Mouse (Mus musculus): Measurements from ENCODE around the gene Psme2b.
"Not testable (repeated sequence)": the region's sequence is repeated elsewhere in the genome, so short reads cannot be mapped to it uniquely, and the experiment has no call there.

Gene Psme2b

GRCm38 (mm10) chr11:48946090-48946489 is at the start of gene Psme2b:
Gene Psme2b, minus strand, starts transcription at chr11:48946190.
- DNase-seq (ENCODE audit: extremely low spot score, low read depth, low spot score), result not testable (repeated sequence)

DNA sequence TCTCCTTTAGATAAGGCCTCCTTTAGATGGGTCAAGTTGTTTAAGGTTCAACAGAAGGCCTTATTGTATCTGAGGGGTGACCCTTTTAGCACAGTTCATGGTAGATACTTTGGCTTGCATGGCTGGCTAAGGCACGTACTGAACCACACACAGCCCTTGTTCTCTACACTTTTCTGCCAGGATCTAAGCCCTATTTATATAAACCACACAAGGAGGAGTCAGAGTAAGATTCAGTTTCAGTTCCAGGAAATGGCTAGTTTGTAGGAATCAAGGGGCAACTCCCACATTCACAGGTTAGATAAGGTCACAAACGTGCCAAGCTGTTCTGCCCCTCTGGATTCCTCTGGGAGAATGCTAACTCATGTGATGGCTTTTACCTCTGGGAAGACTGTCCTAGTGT is 48.0 kb upstream of the Psme2b start, which contains the start of gene Tgtp1:
Gene Tgtp1, minus strand, starts transcription at position 155 of the 400 bp plus-strand sequence.
- not testable (repeated sequence) for DNase-seq (ENCODE audit: extremely low spot score, low read depth, low spot score)

- DNase-seq (ENCODE audit: extremely low spot score, low read depth, low spot score), result not testable (repeated sequence)
Measured at GRCm38 (mm10) chr11:48993296-48993695, 47.3 kb upstream of the Psme2b start.

DNA sequence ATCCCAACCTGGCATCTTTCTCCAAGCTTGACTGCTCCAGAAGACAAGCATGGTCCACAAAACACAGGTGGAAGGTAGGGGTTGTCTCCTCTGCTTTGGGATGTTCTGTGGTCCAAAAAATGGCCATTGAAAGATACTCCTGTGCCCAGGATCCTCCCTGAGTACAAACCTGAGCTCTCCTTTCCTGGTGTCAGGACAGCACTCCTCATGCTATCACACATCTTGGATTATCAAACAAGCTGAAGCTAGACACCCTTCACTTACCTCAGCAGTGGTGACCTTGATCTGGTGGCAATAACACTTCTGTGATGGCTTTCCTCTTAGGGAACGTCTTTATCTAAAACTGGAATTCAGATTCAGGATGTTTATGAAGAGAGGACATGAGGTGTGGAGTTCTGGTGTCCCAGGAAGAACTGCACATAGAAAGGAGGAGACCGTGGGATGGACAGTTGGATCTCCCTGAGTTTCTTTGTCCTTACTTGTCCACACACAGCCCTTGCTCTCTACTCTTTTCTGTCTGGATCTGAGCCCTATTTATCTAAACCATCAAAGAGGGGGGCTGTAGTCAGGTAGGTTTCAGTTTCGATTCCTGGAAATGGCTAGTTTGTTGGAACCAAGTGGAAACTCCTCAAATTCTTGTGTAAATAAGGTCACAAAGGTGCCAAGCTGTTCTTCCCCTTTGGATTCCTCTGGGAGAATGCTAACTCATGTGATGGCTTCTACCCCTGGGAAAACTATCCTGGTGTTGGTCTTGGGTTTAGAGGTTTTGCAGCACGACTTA is 45.9 kb upstream of the Psme2b start, which contains the start of gene Gm12185:
Gene Gm12185, minus strand, starts transcription at position 487 of the 781 bp plus-strand sequence.
- DNase-seq (ENCODE audit: extremely low spot score, low read depth, low spot score), result not testable (repeated sequence)

- DNase-seq (ENCODE audit: extremely low spot score, low read depth, low spot score), result not testable (repeated sequence)
Measured at GRCm38 (mm10) chr11:48989981-48990380, 44.0 kb upstream of the Psme2b start.

GRCm38 (mm10) chr11:48988219-48988618 is 42.2 kb upstream of the Psme2b start:
- not testable (repeated sequence) for DNase-seq (ENCODE audit: extremely low spot score, low read depth, low spot score)

DNA sequence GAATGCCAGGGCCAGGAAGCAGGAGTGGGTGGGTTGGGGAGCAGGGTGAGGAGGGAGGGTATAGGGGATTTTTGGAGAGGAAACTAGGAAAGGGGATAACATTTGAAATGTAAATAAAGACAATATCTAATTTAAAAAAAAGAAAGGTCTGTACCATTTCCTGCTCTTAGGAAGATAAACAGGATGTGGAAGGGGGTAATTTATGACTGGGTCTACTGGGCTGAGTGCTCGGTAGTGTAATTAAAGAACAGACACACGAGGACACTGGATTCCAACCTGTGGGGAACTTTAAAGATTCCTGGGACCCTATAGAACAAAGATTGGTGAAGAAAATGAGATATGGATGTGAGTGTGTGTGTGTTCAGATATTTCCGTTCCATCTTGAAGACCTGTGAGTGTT is 36.9 kb upstream of the Psme2b start:
- DNase-seq (ENCODE audit: extremely low spot score, low read depth, low spot score), result not testable (repeated sequence)

DNA sequence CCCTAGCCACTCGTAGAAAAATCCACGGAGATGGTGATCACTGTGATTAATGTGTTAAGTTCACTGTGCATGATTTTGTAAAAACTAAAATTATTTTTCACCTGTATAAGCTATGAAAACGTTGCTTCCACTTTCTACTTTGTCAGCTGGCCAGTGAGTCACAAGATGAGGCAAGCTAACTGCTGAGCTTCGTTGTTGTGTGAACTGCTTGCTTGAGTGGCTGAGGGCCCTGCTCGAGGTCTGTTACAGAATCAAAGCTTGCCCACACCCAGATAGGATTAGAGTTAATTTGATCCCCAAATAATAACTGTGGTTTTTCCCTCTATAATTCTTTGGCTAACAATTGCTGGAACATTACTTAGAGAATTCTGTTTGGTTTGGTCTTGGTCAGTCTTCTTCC is 34.1 kb upstream of the Psme2b start:
- DNase-seq (ENCODE audit: extremely low spot score, low read depth, low spot score), result not testable (repeated sequence)

GRCm38 (mm10) chr11:48979251-48979650 is 33.3 kb upstream of the Psme2b start, which contains the start of gene 9930111J21Rik1:
Gene 9930111J21Rik1, minus strand, starts transcription at chr11:48979398.
- not testable (repeated sequence) for DNase-seq (ENCODE audit: extremely low spot score, low read depth, low spot score)

GRCm38 (mm10) chr11:48978240-48978939 is 32.4 kb upstream of the Psme2b start, which contains the start of gene Olfr56:
Gene Olfr56, plus strand, starts transcription at chr11:48978889.
- DNase-seq (ENCODE audit: extremely low spot score, low read depth, low spot score), result not testable (repeated sequence)

DNA sequence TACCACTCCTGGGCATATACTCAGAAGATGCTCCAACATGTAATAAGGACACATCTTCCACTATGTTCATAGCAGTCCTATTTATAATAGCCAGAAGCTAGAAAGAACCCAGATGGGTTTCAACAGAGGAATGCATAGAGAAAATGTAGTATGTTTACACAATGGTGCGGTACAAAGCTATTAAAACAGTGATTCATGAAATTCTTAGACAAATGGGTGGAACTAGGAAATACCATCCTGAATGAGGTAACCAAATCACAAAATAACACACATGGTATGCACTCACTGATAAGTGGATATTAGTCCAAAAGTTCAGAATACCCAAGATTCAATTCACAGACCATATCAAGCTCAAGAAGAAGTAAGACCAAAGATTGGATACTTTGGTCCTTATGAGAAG is 28.7 kb upstream of the Psme2b start:
- not testable (repeated sequence) for DNase-seq (ENCODE audit: extremely low spot score, low read depth, low spot score)

DNA sequence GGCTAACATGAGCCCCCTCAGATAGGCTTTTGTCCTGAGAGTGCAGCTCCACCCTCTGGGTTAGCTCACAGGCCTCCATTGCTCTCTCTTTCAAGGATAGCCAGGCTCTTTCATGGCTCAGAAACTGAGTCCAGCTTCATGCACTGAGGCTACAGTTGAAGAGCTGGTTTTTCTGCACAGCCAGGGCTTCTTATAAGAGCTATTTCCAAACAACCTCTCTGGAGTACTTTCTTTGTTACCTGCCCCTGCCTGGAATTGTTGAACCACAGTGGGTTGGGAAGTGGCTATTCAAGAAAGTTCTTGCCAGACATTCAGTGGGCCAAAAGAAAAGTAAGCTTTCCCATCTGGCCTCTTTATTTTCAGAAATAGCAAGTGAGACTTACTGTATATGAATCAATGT is 6.7 kb downstream of the Psme2b start:
- not testable (repeated sequence) for DNase-seq (ENCODE audit: extremely low spot score, low read depth, low spot score)

GRCm38 (mm10) chr11:48935291-48935690 is 10.7 kb downstream of the Psme2b start:
- not testable (repeated sequence) for DNase-seq (ENCODE audit: extremely low spot score, low read depth, low spot score)

DNA sequence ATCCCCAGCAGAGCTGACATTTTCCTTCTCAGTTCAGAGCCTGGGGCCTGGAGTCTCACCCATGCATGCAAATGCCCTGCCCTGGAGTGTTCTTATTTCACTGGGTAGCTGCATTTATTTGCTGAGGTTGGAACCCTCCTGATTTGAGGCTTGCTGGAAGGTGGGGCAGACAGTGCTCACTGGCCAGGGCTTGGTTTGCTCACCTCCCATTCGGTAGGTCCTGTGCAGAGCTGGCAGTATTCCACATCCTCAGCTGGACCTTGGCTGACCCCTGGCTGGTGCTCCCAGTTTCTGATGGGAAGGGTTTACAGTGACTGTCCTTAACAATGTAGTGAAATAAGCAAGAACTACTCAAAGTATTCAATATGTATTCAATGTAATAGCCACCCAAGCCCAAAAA is 12.1 kb downstream of the Psme2b start:
- not testable (repeated sequence) for DNase-seq (ENCODE audit: extremely low spot score, low read depth, low spot score)

GRCm38 (mm10) chr11:48933422-48933821 is 12.6 kb downstream of the Psme2b start:
- DNase-seq (ENCODE audit: extremely low spot score, low read depth, low spot score), result not testable (repeated sequence)

DNA sequence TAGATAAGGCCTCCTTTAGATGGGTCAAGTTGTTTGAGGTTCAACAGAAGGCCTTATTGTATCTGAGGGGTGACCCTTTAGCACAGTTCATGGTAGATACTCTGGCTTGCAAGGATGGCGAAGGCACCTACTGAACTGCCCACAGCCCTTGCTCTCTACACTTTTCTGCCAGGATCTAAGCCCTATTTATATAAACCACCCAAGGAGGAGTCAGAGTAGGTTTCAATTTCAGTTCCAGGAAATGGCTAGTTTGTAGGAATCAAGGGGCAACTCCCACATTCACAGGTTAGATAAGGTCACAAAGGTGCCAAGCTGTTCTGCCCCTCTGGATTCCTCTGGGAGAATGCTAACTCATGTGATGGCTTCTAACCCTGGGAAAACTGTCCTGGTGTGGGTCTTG is 17.9 kb downstream of the Psme2b start:
- not testable (repeated sequence) for DNase-seq (ENCODE audit: extremely low spot score, low read depth, low spot score)

GRCm38 (mm10) chr11:48926437-48926836 is 19.6 kb downstream of the Psme2b start:
- DNase-seq (ENCODE audit: extremely low spot score, low read depth, low spot score), result not testable (repeated sequence)

- DNase-seq (ENCODE audit: extremely low spot score, low read depth, low spot score), result not testable (repeated sequence)
Measured at GRCm38 (mm10) chr11:48923818-48924217, 22.2 kb downstream of the Psme2b start.

DNA sequence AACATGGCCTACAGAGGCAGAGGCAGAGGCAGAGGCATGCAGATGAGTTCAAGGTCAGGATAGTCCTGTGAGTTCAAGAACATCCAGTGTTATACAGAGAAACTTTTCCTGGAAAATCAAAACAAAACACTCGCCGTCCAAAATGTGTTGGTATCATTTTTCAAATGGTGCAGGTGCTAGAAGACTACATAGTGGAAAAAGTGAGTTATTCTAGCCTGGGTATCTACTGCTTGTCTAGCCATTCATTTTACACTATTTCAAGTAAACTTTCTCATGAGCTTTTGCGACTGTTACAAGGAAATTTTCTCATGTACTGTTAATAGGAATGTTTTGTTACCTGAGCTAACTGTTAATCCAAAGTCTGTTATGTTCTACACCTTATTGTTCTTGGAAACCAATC is 27.6 kb downstream of the Psme2b start:
- no peak for DNase-seq (ENCODE audit: extremely low spot score, low read depth, low spot score)

- DNase-seq (ENCODE audit: extremely low spot score, low read depth, low spot score), result no peak
Measured at GRCm38 (mm10) chr11:48913611-48914010, 32.4 kb downstream of the Psme2b start.

DNA sequence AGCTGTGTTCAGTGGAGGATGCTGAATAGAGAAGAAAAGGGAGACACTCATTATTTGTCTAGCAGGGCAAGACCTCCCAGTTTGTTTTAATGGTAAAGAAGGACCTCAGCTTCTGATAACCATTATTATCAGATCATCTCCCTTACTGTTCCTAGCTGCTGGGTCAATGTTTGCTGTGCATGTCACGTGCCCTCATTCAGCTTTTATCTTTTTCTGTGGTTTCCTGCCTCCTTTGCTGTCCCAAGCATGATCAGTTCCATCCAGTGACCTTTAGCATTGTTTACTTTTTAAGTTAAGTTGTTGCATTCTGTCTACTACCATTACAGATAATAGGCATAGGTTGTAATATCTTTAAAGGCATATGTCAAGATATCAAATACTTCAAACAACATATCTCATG is 37.5 kb downstream of the Psme2b start:
- no peak for DNase-seq (ENCODE audit: extremely low spot score, low read depth, low spot score)

DNA sequence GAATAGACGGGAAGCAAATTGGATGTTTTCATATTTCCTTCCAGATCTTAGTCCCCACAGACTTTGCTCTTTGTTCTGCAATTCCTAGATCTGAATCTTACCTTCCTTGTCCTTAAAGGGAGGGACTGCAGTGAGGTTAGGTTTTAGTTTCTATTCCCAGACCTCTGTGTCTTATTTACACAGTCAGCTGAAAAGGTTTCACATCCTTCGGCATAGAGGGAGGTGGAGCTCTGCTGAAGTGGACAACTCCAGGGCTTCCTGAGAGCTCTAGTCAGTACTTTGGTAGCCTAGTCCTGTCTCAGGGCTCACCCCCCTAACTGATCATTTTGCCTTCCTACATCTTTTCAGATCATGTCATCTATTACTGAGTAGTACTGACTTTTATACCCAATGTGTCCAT is 44.0 kb downstream of the Psme2b start, which contains the start of gene Gm5431:
Gene Gm5431, minus strand, starts transcription at position 194 of the 400 bp plus-strand sequence.
- DNase-seq (ENCODE audit: extremely low spot score, low read depth, low spot score), result no peak
